Mouse (Mus musculus): ENCODE data around the gene Klhl31.

Klhl31 gene

GRCm38 (mm10) chr9:77624171-77624570 lies 12.1 kb upstream of the Klhl31 start:
- DNase-seq, result no peak

- no peak for DNase-seq
Observed at GRCm38 (mm10) chr9:77628676-77629075, 7.6 kb upstream of the Klhl31 start.

GRCm38 (mm10) chr9:77629708-77630107 lies 6.6 kb upstream of the Klhl31 start:
- DNase-seq, result no peak

GRCm38 (mm10) chr9:77630764-77631163 lies 5.5 kb upstream of the Klhl31 start:
- DNase-seq, result no peak

GRCm38 (mm10) chr9:77632432-77632831 lies 3.9 kb upstream of the Klhl31 start:
- DNase-seq, result no peak

GRCm38 (mm10) chr9:77636003-77636402 lies 297 bp upstream of the Klhl31 start:
- no peak for DNase-seq

- DNase-seq, result no peak
Observed at GRCm38 (mm10) chr9:77637357-77637756, 1.1 kb downstream of the Klhl31 start.

GRCm38 (mm10) chr9:77645176-77645575 lies 8.9 kb downstream of the Klhl31 start:
- DNase-seq, result no peak

GRCm38 (mm10) chr9:77651847-77652246 lies 15.5 kb downstream of the Klhl31 start:
- DNase-seq, result no peak

- DNase-seq, result no peak
Observed at GRCm38 (mm10) chr9:77653907-77654306, 17.6 kb downstream of the Klhl31 start.

GRCm38 (mm10) chr9:77655181-77655934 lies 19.1 kb downstream of the Klhl31 start:
- peak; percentile 16 for DNase-seq

- peak; percentile 38 for DNase-seq
Observed at GRCm38 (mm10) chr9:77655935-77656288, 19.6 kb downstream of the Klhl31 start.

GRCm38 (mm10) chr9:77662917-77663316 lies 26.6 kb downstream of the Klhl31 start:
- DNase-seq, result no peak

- DNase-seq, result no peak
Observed at GRCm38 (mm10) chr9:77670095-77670494, 33.8 kb downstream of the Klhl31 start.

GRCm38 (mm10) chr9:77671004-77671403 lies 34.7 kb downstream of the Klhl31 start:
- no peak for DNase-seq

GRCm38 (mm10) chr9:77673218-77673617 lies 36.9 kb downstream of the Klhl31 start:
- DNase-seq, result no peak

GRCm38 (mm10) chr9:77673986-77674385 lies 37.7 kb downstream of the Klhl31 start:
- DNase-seq, result no peak

GRCm38 (mm10) chr9:77684938-77685337 lies 48.6 kb downstream of the Klhl31 start:
- DNase-seq, result no peak

GRCm38 (mm10) chr9:77685825-77686500 lies 49.7 kb downstream of the Klhl31 start:
- DNase-seq, result no peak

- DNase-seq, result no peak
Observed at GRCm38 (mm10) chr9:77692707-77693106, 56.4 kb downstream of the Klhl31 start.

- DNase-seq, result no peak
Observed at GRCm38 (mm10) chr9:77693405-77693804, 57.1 kb downstream of the Klhl31 start.

- no peak for DNase-seq
Observed at GRCm38 (mm10) chr9:77695586-77695985, 59.3 kb downstream of the Klhl31 start.

- no peak for DNase-seq
Observed at GRCm38 (mm10) chr9:77703476-77703875, 67.2 kb downstream of the Klhl31 start.

GRCm38 (mm10) chr9:77704108-77704507 lies 67.8 kb downstream of the Klhl31 start:
- DNase-seq, result no peak

GRCm38 (mm10) chr9:77706515-77706914 lies 70.2 kb downstream of the Klhl31 start:
- DNase-seq, result no peak
